Mouse (Mus musculus) intestine, embryonic 14.5 days (tissue): ENCODE measurements around the gene Dqx1. TPM values are rescaled to one million over a fixed set of nuclear protein-coding genes. Genes with fewer than 3 reads are reported as not detected.

Experiments
- ATAC-seq: fragments of 200-750 bp; cut with Nextera tagmentation; replicated peaks from 2 replicates; pipeline ENCODE4 v1.8.0; 2017; ENCODE audit warnings: low read depth, moderate number of reproducible peaks, moderate TSS enrichment, moderate library complexity; ENCODE audit not compliant: low FRiP score, low TSS enrichment
- DNase-seq: peaks from one replicate; pipeline ENCODE4 v3.0.0-alpha.2; 2018; ENCODE audit warnings: low spot score
- H3K27ac ChIP-seq: fragments of 300-500 bp; sonication (generic); 2 replicates; pipeline ENCODE4 v1.5.1; 2014; ENCODE audit warnings: low read depth, mild to moderate bottlenecking, control low read depth
- H3K27me3 ChIP-seq: fragments of 300-500 bp; sonication (generic); replicated peaks from 2 replicates; pipeline ENCODE4 v1.6.1; 2014; ENCODE audit warnings: low read length, control low read depth; ENCODE audit not compliant: control insufficient read depth, insufficient read depth
- H3K36me3 ChIP-seq: fragments of 300-500 bp; sonication (generic); 2 replicates; pipeline ENCODE4 v1.6.1; 2014; ENCODE audit warnings: low read length, control low read depth; ENCODE audit not compliant: control insufficient read depth, insufficient read depth
- H3K4me1 ChIP-seq: fragments of 300-500 bp; sonication (generic); replicated peaks from 2 replicates; pipeline ENCODE4 v1.6.1; 2014; ENCODE audit warnings: low read length, control low read depth, mixed read lengths; ENCODE audit not compliant: control insufficient read depth, insufficient read depth
- H3K4me2 ChIP-seq: fragments of 300-500 bp; sonication (generic); 2 replicates; pipeline ENCODE4 v1.6.1; 2014; ENCODE audit warnings: low read length
- H3K4me3 ChIP-seq: fragments of 300-500 bp; sonication (generic); 2 replicates; pipeline ENCODE4 v1.5.1; 2014; ENCODE audit warnings: low read depth, low read length, control low read depth, mixed read lengths
- H3K9ac ChIP-seq: fragments of 300-500 bp; sonication (generic); 2 replicates; pipeline ENCODE4 v1.6.1; 2014; ENCODE audit warnings: mild to moderate bottlenecking, low read length
- H3K9me3 ChIP-seq: fragments of 300-500 bp; sonication (generic); 2 replicates; pipeline ENCODE4 v1.6.1; 2016; ENCODE audit warnings: low read length, control low read depth; ENCODE audit not compliant: control insufficient read depth
- WGBS: fragments of 180-500 bp; shearing (Covaris S2); extraction: QIAGEN DNeasy Blood & Tissue Kit; methylation state at CpG from one replicate; pipeline ENCODE4 v1.1.7; 2014; 5-methylcytosine and 5-hydroxymethylcytosine counted together
- polyA plus RNA-seq: library from polyadenylated mRNA; unstranded; fragments of >200 nt; fragmentation: Nextera tagmentation; extraction: Ambion mirVana; gene quantifications from 2 replicates; pipeline ENCODE4 v1.2.1, GENCODE M21; 2014

Dqx1 gene
- polyA plus RNA-seq, 1 experiment from 2014 or later = 8.2 TPM

GRCm38 (mm10) chr6:83017190-83017589 lies 40.5 kb upstream of the Dqx1 start:
- H3K27ac ChIP-seq = no peak overlapping the region
- DNase-seq (no peak), ATAC-seq (no peak)
- H3K9me3 ChIP-seq = no peaks in the 10 kb centered on the region
- no peak overlapping the region for H3K9ac ChIP-seq
- H3K4me2 ChIP-seq = no peak overlapping the region
- no peaks in the 10 kb centered on the region for H3K36me3 ChIP-seq
- H3K4me3 ChIP-seq = no peak overlapping the region
- no peaks in the 10 kb centered on the region for H3K4me1 ChIP-seq
- WGBS = 50% methylated on average over 3 of the region's 3 CpGs
- H3K27me3 ChIP-seq = 0 out of 2 replicates have a peak, but pooled peaks cover 4% of the 10 kb centered on the region

- no peak overlapping the region for H3K4me2 ChIP-seq
- ATAC-seq = no peak
- DNase-seq = no peak
- no peak overlapping the region for H3K27ac ChIP-seq
- 0 out of 2 replicates have a peak, but pooled peaks cover 4% of the 10 kb centered on the region for H3K27me3 ChIP-seq
- H3K36me3 ChIP-seq = no peaks in the 10 kb centered on the region
- 64% methylated on average over 3 of the region's 3 CpGs for WGBS
- H3K4me1 ChIP-seq = no peaks in the 10 kb centered on the region
- no peaks in the 10 kb centered on the region for H3K9me3 ChIP-seq
- no peak overlapping the region for H3K4me3 ChIP-seq
- H3K9ac ChIP-seq = no peak overlapping the region
Measured at GRCm38 (mm10) chr6:83019044-83019443, 38.6 kb upstream of the Dqx1 start.

DNA sequence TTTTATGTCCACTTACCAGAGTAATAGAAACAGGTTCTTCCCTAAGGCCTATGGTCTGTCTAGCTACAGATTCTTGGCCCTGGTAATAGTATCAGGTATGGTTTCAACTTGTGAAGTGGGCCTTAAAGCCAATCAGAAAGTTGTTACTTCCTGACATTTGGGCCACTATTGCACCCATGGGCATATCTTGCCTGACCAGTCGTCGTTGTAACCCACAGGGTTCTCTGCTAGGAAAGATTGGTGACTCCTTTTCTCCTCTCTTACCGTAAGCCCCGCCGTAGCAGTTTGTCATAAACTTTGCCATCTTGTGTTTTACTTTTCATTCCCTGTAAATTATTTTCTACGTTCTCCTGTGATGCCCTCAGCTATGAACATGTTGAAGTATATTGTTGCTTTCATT lies 37.5 kb upstream of the Dqx1 start:
- no peak overlapping the region for H3K4me2 ChIP-seq
- no peak for DNase-seq
- no peak overlapping the region for H3K9ac ChIP-seq
- ATAC-seq = no peak
- no peak overlapping the region for H3K27ac ChIP-seq
- H3K36me3 ChIP-seq = no peaks in the 10 kb centered on the region
- H3K4me1 ChIP-seq = no peaks in the 10 kb centered on the region
- no peaks in the 10 kb centered on the region for H3K27me3 ChIP-seq
- no peak overlapping the region for H3K4me3 ChIP-seq
- no peaks in the 10 kb centered on the region for H3K9me3 ChIP-seq
- WGBS = 91% methylated on average over 6 of the region's 6 CpGs

DNA sequence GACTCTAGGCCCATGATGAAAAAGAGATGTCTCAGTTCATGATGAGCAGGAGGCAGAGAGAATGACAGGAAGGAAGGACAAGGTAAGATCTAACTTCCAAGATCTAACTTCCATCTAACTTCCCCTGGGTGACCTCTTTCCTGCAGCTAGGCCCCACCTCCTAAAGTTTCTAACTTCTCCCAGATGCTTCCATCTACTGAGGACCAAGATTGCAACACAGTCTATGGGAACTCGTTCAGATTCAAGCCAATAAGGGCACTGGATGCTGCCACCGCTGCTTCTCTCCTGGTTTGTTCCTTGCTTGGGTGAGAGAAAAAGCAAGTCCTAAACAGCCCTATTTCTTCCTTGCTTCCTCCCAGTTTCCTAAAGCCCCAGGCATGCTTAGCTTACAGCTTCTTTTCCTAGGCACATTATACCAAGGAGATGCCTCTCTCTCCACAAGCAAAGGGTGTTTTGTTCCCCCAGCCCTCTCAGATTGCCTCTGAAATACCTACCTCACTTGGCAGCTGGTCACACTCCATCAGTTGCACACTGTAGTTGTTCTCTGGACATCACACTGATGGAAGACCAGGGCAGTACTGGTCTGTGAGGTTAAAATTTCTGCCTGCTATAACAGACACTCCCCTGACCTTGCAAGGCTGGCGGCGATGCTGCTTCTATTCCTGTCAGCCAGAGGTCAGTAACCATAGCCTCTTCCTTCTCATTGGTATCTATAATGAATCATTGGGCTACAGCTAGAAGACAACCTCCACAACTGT lies 36.6 kb upstream of the Dqx1 start:
- H3K27me3 ChIP-seq = no peaks in the 10 kb centered on the region
- ATAC-seq (no peak), DNase-seq (no peak)
- WGBS = 86% methylated on average over 4 of the region's 4 CpGs
- no peak overlapping the region for H3K4me2 ChIP-seq
- no peak overlapping the region for H3K4me3 ChIP-seq
- no peaks in the 10 kb centered on the region for H3K9me3 ChIP-seq
- no peaks in the 10 kb centered on the region for H3K4me1 ChIP-seq
- no peaks in the 10 kb centered on the region for H3K36me3 ChIP-seq
- no peak overlapping the region for H3K9ac ChIP-seq
- no peak overlapping the region for H3K27ac ChIP-seq

DNA sequence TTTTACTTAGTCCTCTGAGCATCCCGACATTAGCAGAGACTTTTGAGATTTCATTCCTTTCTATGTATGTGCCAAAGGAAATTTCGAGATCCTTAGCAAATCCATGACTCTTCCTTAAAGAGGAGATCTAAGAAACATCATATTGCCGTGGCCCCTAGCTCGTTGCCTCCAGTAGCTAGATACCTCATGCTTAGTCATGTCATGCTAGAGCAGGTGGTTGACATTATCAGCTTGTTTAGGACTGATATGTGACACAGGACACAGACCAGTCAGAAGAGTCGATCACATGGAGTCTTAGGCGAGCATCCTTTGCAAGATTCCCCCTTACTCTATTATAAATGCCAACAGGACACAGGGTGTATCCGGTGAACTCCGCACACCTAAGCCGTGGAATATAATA lies 34.6 kb upstream of the Dqx1 start:
- Histone ChIP-seq H3K27me3 (no peaks in the 10 kb centered on the region), H3K4me2 (no peak overlapping the region), H3K4me3 (no peak overlapping the region), H3K27ac (no peak overlapping the region), H3K36me3 (no peaks in the 10 kb centered on the region), H3K4me1 (no peaks in the 10 kb centered on the region; the same call in 1 of the 2 replicates), H3K9me3 (no peaks in the 10 kb centered on the region), H3K9ac (no peak overlapping the region)
- no peak for DNase-seq
- no peak for ATAC-seq
- 84% methylated on average over 9 of the region's 9 CpGs for WGBS

DNA sequence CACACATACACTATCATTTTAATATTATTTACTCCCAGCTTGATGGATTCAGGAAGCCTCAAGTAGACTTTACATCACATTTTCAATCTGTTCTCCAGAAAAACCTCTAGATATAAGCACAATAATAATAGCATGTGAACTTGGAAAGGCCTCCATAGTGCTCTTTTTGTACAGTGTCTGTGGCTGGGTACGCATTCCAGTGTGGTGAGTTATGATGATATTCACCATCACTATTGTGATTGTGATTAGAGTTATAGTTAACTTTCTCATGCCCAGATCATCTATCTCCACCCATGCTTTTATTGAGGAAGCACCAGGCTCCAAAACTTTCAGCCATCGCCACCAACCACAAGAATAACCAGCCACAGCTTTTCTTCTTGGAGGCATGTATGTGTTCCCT lies 33.9 kb upstream of the Dqx1 start:
- H3K4me1 ChIP-seq = no peaks in the 10 kb centered on the region; the same call in 1 of the 2 replicates
- H3K9me3 ChIP-seq = no peaks in the 10 kb centered on the region
- H3K36me3 ChIP-seq = no peaks in the 10 kb centered on the region
- H3K9ac ChIP-seq = no peak overlapping the region
- ATAC-seq (no peak), DNase-seq (no peak)
- 91% methylated on average over 2 of the region's 2 CpGs for WGBS
- no peak overlapping the region for H3K4me2 ChIP-seq
- H3K27me3 ChIP-seq = no peaks in the 10 kb centered on the region
- no peak overlapping the region for H3K4me3 ChIP-seq
- H3K27ac ChIP-seq = no peak overlapping the region

- no peak overlapping the region for H3K9ac ChIP-seq
- ATAC-seq (no peak), DNase-seq (no peak)
- no peaks in the 10 kb centered on the region for H3K36me3 ChIP-seq
- H3K27me3 ChIP-seq = no peaks in the 10 kb centered on the region
- H3K4me3 ChIP-seq = no peak overlapping the region
- 62% methylated on average over 4 of the region's 4 CpGs for WGBS
- no peaks in the 10 kb centered on the region for H3K9me3 ChIP-seq
- H3K4me2 ChIP-seq = no peak overlapping the region
- no peak overlapping the region for H3K27ac ChIP-seq
- H3K4me1 ChIP-seq = no peaks in the 10 kb centered on the region; the same call in 1 of the 2 replicates
Measured at GRCm38 (mm10) chr6:83024421-83024820, 33.2 kb upstream of the Dqx1 start.

GRCm38 (mm10) chr6:83025221-83025620 lies 32.4 kb upstream of the Dqx1 start:
- Histone ChIP-seq H3K4me2 (no peak overlapping the region), H3K27me3 (peaks cover 2% of the 10 kb centered on the region; the same call in 1 of the 2 replicates), H3K4me1 (no peaks in the 10 kb centered on the region; the same call in 1 of the 2 replicates), H3K9me3 (no peaks in the 10 kb centered on the region), H3K9ac (no peak overlapping the region), H3K27ac (no peak overlapping the region), H3K4me3 (no peak overlapping the region), H3K36me3 (no peaks in the 10 kb centered on the region)
- DNase-seq = no peak
- ATAC-seq = no peak
- WGBS = 97% methylated on average over 4 of the region's 4 CpGs

- 78% methylated on average over 8 of the region's 8 CpGs for whole genome bisulfite sequencing
- no peak overlapping the region for H3K4me3 ChIP-seq
- no peak overlapping the region for H3K27ac ChIP-seq
- H3K4me2 ChIP-seq = no peak overlapping the region
- H3K36me3 ChIP-seq = 0 out of 2 replicates have a peak, but pooled peaks cover 5% of the 10 kb centered on the region
- DNase-seq (no peak), ATAC-seq (no peak)
- H3K9ac ChIP-seq = no peak overlapping the region
- peaks cover 13% of the 10 kb centered on the region; the same call in 1 of the 2 replicates for H3K27me3 ChIP-seq
- H3K4me1 ChIP-seq = peaks cover 4% of the 10 kb centered on the region
- no peaks in the 10 kb centered on the region for H3K9me3 ChIP-seq
Measured at GRCm38 (mm10) chr6:83027293-83027692, 30.4 kb upstream of the Dqx1 start.
